Mouse (Mus musculus) lung, postnatal 0 days (tissue): ENCODE results near the gene Ttc29. TPM values are rescaled to one million over a fixed set of nuclear protein-coding genes. Genes with fewer than 3 reads are reported as not detected.
A peak's percentile ranks its signal among the peaks of the same experiment; 100 is the strongest.

Experiments used
- ATAC-seq: fragments of 200-750 bp; cut with Nextera tagmentation; 2 replicates; pipeline ENCODE4 v1.8.0; 2017; ENCODE audit warnings: moderate library complexity
- DNase-seq: peaks from one replicate; pipeline ENCODE4 v3.0.0-alpha.2; 2016; ENCODE audit warnings: low spot score
- H3K27ac ChIP-seq: fragments of 300-500 bp; sonication (generic); 2 replicates; pipeline ENCODE4 v1.5.1; 2014; ENCODE audit warnings: antibody characterized with exemption, mild to moderate bottlenecking, low read length, mixed read lengths
- H3K27me3 ChIP-seq: fragments of 300-500 bp; sonication (generic); replicated peaks from 2 replicates; pipeline ENCODE4 v1.6.1; 2014; ENCODE audit warnings: low read length, mixed read lengths; ENCODE audit not compliant: insufficient read depth
- H3K36me3 ChIP-seq: fragments of 300-500 bp; sonication (generic); 2 replicates; pipeline ENCODE4 v1.6.1; 2014; ENCODE audit warnings: low read length, mixed read lengths; ENCODE audit not compliant: insufficient read depth
- H3K4me1 ChIP-seq: fragments of 300-500 bp; sonication (generic); 2 replicates; pipeline ENCODE4 v1.6.1; 2014; ENCODE audit warnings: antibody characterized with exemption, low read depth, low read length, mixed read lengths; ENCODE audit not compliant: insufficient read depth
- H3K4me2 ChIP-seq: fragments of 300-500 bp; sonication (generic); replicated peaks from 2 replicates; pipeline ENCODE4 v1.6.1; 2014; ENCODE audit warnings: low read depth, mild to moderate bottlenecking, low read length, moderate library complexity, mixed read lengths
- H3K4me3 ChIP-seq: fragments of 300-500 bp; sonication (generic); 2 replicates; pipeline ENCODE4 v1.5.1; 2014; ENCODE audit warnings: low read depth, low read length
- H3K9ac ChIP-seq: fragments of 300-500 bp; sonication (generic); replicated peaks from 2 replicates; pipeline ENCODE4 v1.6.1; 2014; ENCODE audit warnings: low read depth, mild to moderate bottlenecking
- H3K9me3 ChIP-seq: fragments of 300-500 bp; sonication (generic); 2 replicates; pipeline ENCODE4 v1.6.1; 2016; ENCODE audit warnings: low read length, mixed read lengths
- CTCF ChIP-seq: IDR thresholded peaks from 2 replicates; pipeline ENCODE4 v1.5.1; 2016; ENCODE audit warnings: antibody characterized with exemption, mild to moderate bottlenecking
- EP300 ChIP-seq: IDR thresholded peaks from 2 replicates; pipeline ENCODE4 v1.6.1; 2016; ENCODE audit warnings: antibody characterized with exemption, mild to moderate bottlenecking, control low read depth
- WGBS: fragments of 180-500 bp; shearing (Covaris S2); extraction: QIAGEN DNeasy Blood & Tissue Kit; methylation state at CpG from one replicate; pipeline ENCODE4 v1.1.7; 2014; 5-methylcytosine and 5-hydroxymethylcytosine counted together
- polyA plus RNA-seq: library from polyadenylated mRNA; unstranded; fragments of >200 nt; fragmentation: Nextera tagmentation; extraction: Ambion mirVana; gene quantifications from 2 replicates; pipeline ENCODE4 v1.2.1, GENCODE M21; 2015

Gene Ttc29
- polyA plus RNA-seq, 1 experiment from 2014 or later = 5.6 TPM

- no peak for TF ChIP-seq EP300
- TF ChIP-seq CTCF = no peak
Measured at GRCm38 (mm10) chr8:78346131-78346621, 133.1 kb downstream of the Ttc29 start.

DNA sequence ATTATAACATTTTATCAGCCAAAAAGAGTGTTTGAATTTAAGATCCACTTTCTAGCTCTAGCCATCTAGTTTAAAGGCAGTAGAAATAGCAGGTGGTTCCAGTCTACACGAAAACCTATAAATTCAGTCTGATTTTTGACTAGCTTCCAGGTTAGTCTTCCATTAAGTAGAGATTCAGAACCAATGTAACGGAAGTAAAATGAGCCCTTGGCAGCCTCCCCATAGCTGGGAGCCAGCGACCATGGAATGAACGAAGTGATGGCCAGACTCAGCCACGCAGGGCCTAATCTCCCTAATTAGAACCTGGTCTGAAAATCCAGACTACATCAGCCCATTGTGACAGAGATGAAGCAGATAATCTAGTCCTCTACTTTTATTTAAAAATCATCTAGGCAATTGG, 140.8 kb downstream of the Ttc29 start:
- H3K4me2 ChIP-seq = no peak overlapping the region
- ATAC-seq = no peak
- H3K36me3 ChIP-seq = no peaks in the 10 kb centered on the region
- no peaks in the 10 kb centered on the region for H3K27me3 ChIP-seq
- no peak overlapping the region for H3K9ac ChIP-seq
- 76% methylated on average over 5 of the region's 5 CpGs for WGBS
- no peak for DNase-seq
- H3K27ac ChIP-seq = no peak overlapping the region
- H3K4me1 ChIP-seq = no peaks in the 10 kb centered on the region
- TF ChIP-seq EP300 (no peak), CTCF (no peak)
- H3K9me3 ChIP-seq = no peaks in the 10 kb centered on the region
- no peak overlapping the region for H3K4me3 ChIP-seq

More at GRCm38 (mm10) chr8:78346131-78346621, 133.1 kb downstream of the Ttc29 start:
- no peak overlapping the region for H3K4me2 ChIP-seq
- DNase-seq = no peak
- no peaks in the 10 kb centered on the region for H3K9me3 ChIP-seq
- H3K9ac ChIP-seq = no peak overlapping the region
- no peaks in the 10 kb centered on the region for H3K36me3 ChIP-seq
- H3K27me3 ChIP-seq = no peaks in the 10 kb centered on the region
- 25% methylated on average over 11 of the region's 11 CpGs for WGBS
- no peak for ATAC-seq
- H3K4me3 ChIP-seq = no peak overlapping the region
- no peak overlapping the region for H3K27ac ChIP-seq
- no peaks in the 10 kb centered on the region for H3K4me1 ChIP-seq

DNA sequence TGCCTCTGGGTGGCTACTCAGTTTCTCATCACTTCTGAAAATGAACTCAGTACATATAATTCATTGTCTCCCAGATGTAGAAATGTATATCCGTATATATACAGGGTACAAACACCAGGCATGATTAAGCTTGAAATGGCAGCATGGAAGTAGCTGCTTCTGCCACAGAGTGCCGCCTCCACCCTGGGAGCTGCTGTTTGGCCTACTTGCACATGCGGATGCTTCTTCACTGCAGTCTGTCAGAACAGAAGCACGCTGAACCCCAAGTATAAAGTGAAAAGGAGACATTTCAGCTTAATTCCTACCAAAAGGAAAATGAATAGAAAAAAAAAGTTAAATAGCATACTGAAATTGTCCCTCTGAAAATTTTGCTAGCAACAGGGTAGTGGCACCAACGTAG, 141.7 kb downstream of the Ttc29 start:
- ATAC-seq (no peak), DNase-seq (no peak)
- H3K4me2 ChIP-seq = no peak overlapping the region
- no peaks in the 10 kb centered on the region for H3K9me3 ChIP-seq
- no peaks in the 10 kb centered on the region for H3K27me3 ChIP-seq
- no peak overlapping the region for H3K9ac ChIP-seq
- no peaks in the 10 kb centered on the region for H3K36me3 ChIP-seq
- 89% methylated on average over 5 of the region's 5 CpGs for WGBS
- TF ChIP-seq EP300 (no peak), CTCF (no peak)
- H3K4me1 ChIP-seq = no peaks in the 10 kb centered on the region
- H3K27ac ChIP-seq = no peak overlapping the region
- H3K4me3 ChIP-seq = no peak overlapping the region

DNA sequence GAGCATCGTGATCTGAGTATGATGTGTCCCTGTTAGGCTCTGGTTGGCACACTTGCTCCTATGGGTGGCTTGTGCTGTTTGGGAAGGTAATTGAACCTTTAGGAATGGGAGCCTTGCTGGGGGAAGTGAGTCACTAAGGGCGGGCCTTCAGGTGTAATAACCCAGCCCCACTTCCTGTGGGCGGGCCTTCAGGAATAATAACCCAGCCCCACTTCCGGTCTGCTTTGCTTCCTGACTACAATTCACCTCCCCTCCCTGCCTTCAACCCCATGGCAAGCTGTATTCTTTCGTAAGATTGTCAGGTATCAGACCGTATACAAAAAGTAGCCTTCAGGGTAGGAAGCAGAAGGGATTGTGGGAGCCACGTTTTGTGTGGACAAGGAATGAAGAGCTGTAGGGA, 177.7 kb downstream of the Ttc29 start:
- TF ChIP-seq CTCF = no peak
- no peak for TF ChIP-seq EP300

DNA sequence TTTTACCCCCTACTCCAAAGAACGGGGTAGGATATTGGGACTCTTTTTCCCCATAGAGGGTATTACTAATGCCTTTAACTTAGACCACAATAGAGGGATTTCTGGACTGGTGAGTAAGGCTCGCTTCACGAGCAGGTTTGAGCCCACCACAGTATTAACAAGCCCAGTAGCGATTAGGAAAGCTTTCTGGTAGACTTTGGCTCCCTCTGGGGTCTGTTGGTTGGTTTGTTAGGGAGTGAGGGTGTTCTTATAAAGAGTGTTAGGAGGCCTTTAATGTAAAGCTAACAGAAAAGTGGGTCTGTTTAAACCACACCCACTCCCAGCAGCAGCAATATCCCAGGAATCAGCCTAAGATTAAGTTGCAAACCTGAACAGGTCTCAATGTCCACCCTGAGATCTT, 206.2 kb downstream of the Ttc29 start:
- ATAC-seq (no peak), DNase-seq (no peak)
- TF ChIP-seq EP300 (no peak), CTCF (no peak)
- Histone ChIP-seq H3K27ac (no peak overlapping the region), H3K4me2 (no peak overlapping the region), H3K9me3 (no peaks in the 10 kb centered on the region), H3K36me3 (no peaks in the 10 kb centered on the region), H3K9ac (no peak overlapping the region), H3K4me3 (no peak overlapping the region), H3K27me3 (no peaks in the 10 kb centered on the region), H3K4me1 (no peaks in the 10 kb centered on the region)
- WGBS = 30% methylated on average over 4 of the region's 4 CpGs

More for the DNA sequence above, 177.7 kb downstream of the Ttc29 start:
- Histone ChIP-seq H3K27ac (no peak overlapping the region), H3K4me3 (no peak overlapping the region), H3K27me3 (no peaks in the 10 kb centered on the region), H3K4me1 (no peaks in the 10 kb centered on the region), H3K4me2 (no peak overlapping the region), H3K9ac (no peak overlapping the region), H3K9me3 (no peaks in the 10 kb centered on the region), H3K36me3 (no peaks in the 10 kb centered on the region)
- no peak for ATAC-seq
- no peak for DNase-seq
- 89% methylated on average over 7 of the region's 7 CpGs for WGBS

DNA sequence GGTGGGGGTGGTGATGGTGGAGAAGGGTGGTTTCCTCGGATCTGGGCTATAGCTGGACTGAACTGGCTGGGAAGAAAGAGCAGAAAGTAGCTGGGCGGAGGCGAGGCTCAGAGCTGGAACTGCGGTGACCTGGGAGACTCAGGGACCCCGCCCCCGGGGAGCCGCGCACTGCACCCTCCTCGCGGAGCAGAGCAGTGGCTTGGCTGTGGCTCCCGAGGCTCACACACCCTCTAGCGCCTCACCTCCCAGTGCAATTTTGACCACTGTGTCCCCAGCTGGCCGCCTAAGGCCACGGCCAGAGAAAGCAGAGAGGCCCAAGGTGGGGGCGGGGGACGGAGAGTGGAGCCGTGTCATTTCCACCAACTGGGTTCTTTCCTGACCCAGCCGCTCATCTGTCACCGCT, 207.0 kb downstream of the Ttc29 start:
- peak; percentile 29 for DNase-seq
- peak overlapping the region; percentile 18; the same call in 1 of the 2 replicates for H3K4me3 ChIP-seq
- no peaks in the 10 kb centered on the region for H3K27me3 ChIP-seq

DNA sequence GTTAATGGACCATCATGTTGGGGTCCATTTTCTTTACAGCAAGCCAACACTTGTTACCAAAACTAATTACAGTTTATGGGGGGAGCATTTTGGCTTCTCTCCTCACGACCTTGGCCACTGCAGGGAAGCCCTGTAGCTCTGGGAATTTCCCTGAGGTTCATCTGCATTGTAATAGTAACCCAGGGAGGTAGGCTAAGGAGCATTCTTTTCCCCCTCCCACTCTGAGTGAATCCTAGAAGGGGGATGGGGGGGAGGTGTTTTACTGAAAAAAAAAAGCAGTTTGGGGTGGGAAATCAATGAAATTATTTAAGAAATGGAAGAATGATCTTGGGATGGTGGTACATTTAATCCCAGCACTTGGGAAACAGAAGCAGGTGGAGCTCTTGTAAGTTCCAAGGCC, 210.8 kb downstream of the Ttc29 start:
- WGBS = 0% methylated on average over 1 of the region's 1 CpGs
- DNase-seq (no peak), ATAC-seq (no peak)
- Histone ChIP-seq H3K9me3 (no peaks in the 10 kb centered on the region), H3K4me2 (no peak overlapping the region), H3K36me3 (no peaks in the 10 kb centered on the region), H3K27ac (no peak overlapping the region), H3K4me1 (no peaks in the 10 kb centered on the region), H3K4me3 (no peak overlapping the region), H3K27me3 (peaks cover 13% of the 10 kb centered on the region; the same call in 1 of the 2 replicates), H3K9ac (no peak overlapping the region)
- TF ChIP-seq CTCF = no peak
- no peak for TF ChIP-seq EP300

More for the DNA sequence above, 207.0 kb downstream of the Ttc29 start:
- H3K4me2 ChIP-seq = peak overlapping the region; percentile 46
- TF ChIP-seq EP300 (no peak), CTCF (no peak)
- peak; percentile 57 for ATAC-seq
- WGBS = 2% methylated on average over 16 of the region's 19 CpGs
- H3K9ac ChIP-seq = no peak overlapping the region
- no peak overlapping the region for H3K27ac ChIP-seq
- no peaks in the 10 kb centered on the region for H3K4me1 ChIP-seq
- no peaks in the 10 kb centered on the region for H3K36me3 ChIP-seq
- no peaks in the 10 kb centered on the region for H3K9me3 ChIP-seq
